Mouse (Mus musculus) embryonic facial prominence, embryonic 10.5 days (tissue): Measurements from ENCODE around the gene Cryzl2. TPM values are rescaled to one million over a fixed set of nuclear protein-coding genes. Genes with fewer than 3 reads are reported as not detected.

Experiments
- DNase-seq: peaks from one replicate; pipeline ENCODE4 v3.0.0-alpha.2; 2017; ENCODE audit warnings: low spot score
- H3K27ac ChIP-seq: fragments of 300-500 bp; sonication (generic); replicated peaks from 2 replicates; pipeline ENCODE4 v1.5.1; 2016; ENCODE audit warnings: mild to moderate bottlenecking
- H3K27me3 ChIP-seq: fragments of 300-500 bp; sonication (generic); replicated peaks from 2 replicates; pipeline ENCODE4 v1.6.1; 2016; ENCODE audit warnings: low read depth, mild to moderate bottlenecking; ENCODE audit not compliant: poor library complexity, severe bottlenecking
- H3K36me3 ChIP-seq: fragments of 300-500 bp; sonication (generic); replicated peaks from 2 replicates; pipeline ENCODE4 v1.6.1; 2016; ENCODE audit warnings: mild to moderate bottlenecking, moderate library complexity
- H3K4me1 ChIP-seq: fragments of 300-500 bp; sonication (generic); 2 replicates; pipeline ENCODE4 v1.6.1; 2016
- H3K4me3 ChIP-seq: fragments of 300-500 bp; sonication (generic); 2 replicates; pipeline ENCODE4 v1.5.1; 2016; ENCODE audit warnings: mild to moderate bottlenecking, moderate library complexity
- H3K9me3 ChIP-seq: fragments of 300-500 bp; sonication (generic); 2 replicates; pipeline ENCODE4 v1.6.1; 2016; ENCODE audit warnings: mild to moderate bottlenecking
- WGBS: fragments of 180-500 bp; shearing (Covaris S2); methylation state at CpG from one replicate; pipeline ENCODE4 v1.1.7; 2016; 5-methylcytosine and 5-hydroxymethylcytosine counted together
- polyA plus RNA-seq: library from polyadenylated mRNA; unstranded; fragments of >200 nt; fragmentation: Nextera tagmentation; extraction: Ambion mirVana; gene quantifications from 2 replicates; pipeline ENCODE4 v1.2.1, GENCODE M21; 2016

The Cryzl2 gene
- polyA plus RNA-seq, 1 experiment from 2014 or later: 8.1 TPM

DNA sequence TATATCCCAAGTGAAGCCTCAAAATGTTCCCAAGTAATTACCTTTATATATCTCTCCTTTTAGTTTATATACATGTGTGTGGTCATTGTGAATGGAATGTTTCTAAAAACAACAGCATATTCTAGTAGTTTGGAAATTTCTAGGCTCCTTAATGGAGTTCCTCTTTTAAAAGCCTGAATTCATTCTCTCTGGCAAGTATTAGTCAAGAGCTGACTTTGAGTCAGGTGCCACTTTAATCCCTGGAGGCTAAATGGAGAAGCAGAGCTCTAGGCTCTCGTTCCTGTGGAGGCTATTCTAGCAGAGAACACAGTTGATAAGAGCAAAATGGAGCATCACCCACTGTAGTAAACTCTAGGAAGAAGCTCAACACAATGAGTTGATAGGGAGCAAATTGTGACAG, 31.4 kb upstream of the Cryzl2 start:
- Histone ChIP-seq H3K4me1 (no peaks in the 10 kb centered on the region), H3K36me3 (no peaks in the 10 kb centered on the region), H3K27ac (no peak overlapping the region), H3K4me3 (no peak overlapping the region), H3K27me3 (no peaks in the 10 kb centered on the region), H3K9me3 (no peaks in the 10 kb centered on the region)
- WGBS: 73% methylated on average over 1 of the region's 1 CpGs
- DNase-seq: no peak

DNA sequence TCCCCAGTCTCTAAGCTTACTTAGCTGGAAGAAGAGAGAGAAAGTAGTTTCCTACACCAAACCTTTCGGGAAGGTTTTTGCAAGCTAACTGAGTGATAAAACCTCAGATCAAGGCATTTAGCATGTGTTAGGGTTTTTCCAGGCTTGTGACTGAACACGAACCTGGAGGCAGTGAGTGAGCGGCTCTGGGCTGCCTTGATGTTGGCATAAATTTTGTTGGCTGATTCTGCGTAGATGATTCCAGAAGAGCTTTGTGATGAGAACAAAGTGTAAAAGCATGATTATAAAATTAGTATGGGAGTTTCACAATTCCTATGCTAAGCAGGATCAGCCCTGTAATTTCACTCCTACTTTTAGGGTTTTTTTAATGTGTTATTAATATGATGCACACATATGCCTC, 30.8 kb upstream of the Cryzl2 start:
- no peak overlapping the region for H3K27ac ChIP-seq
- WGBS: 92% methylated on average over 4 of the region's 4 CpGs
- no peak overlapping the region for H3K4me3 ChIP-seq
- no peaks in the 10 kb centered on the region for H3K4me1 ChIP-seq
- H3K27me3 ChIP-seq: no peaks in the 10 kb centered on the region
- DNase-seq: no peak
- no peaks in the 10 kb centered on the region for H3K36me3 ChIP-seq
- no peaks in the 10 kb centered on the region for H3K9me3 ChIP-seq

DNA sequence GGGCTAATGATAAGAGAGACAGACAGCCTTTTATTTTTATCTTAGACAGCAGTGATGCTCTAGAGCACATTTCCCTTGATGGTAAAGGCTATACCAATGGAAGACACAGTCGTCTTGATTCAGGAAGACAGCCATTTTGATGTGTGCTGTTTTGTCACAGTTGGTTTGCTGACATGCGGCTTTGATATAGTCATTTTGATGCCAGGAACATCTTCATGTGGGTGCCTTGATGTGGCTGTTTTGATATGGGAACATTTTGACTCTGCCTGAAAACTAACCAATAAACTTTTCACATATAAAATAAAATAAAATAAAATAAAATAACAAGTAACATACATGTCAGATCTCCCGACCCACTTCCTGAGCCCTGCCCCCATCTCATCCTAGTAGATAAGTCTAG, 30.0 kb upstream of the Cryzl2 start:
- WGBS: 93% methylated on average over 3 of the region's 3 CpGs
- no peak for DNase-seq

DNA sequence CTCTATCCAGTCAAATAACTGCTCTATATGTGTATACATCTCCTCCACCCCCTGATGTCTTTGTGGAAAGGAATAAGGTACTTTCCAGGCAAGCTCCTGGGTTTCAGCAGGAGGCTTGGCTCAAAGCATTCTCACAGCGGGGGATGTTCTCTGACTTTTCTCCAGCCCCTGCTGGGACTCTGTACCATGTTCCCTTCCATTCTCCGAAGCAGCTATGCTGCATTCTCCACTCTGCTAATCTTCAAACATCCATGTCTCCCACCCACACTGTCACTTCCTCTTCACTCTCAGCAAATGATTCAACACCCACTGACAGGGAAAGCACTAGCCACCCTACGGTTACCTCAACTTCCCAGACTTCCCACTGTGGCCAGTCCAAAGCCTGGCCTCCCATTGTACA, 25.1 kb upstream of the Cryzl2 start:
- 54% methylated on average over 3 of the region's 3 CpGs for WGBS
- Histone ChIP-seq H3K9me3 (no peaks in the 10 kb centered on the region), H3K27me3 (0 out of 2 replicates have a peak, but pooled peaks cover 3% of the 10 kb centered on the region), H3K36me3 (no peaks in the 10 kb centered on the region), H3K4me3 (no peak overlapping the region), H3K4me1 (no peaks in the 10 kb centered on the region), H3K27ac (no peak overlapping the region)
- DNase-seq: no peak

More for the DNA sequence above, 30.0 kb upstream of the Cryzl2 start:
- H3K4me1 ChIP-seq: no peaks in the 10 kb centered on the region
- no peaks in the 10 kb centered on the region for H3K36me3 ChIP-seq
- no peaks in the 10 kb centered on the region for H3K27me3 ChIP-seq
- no peaks in the 10 kb centered on the region for H3K9me3 ChIP-seq
- no peak overlapping the region for H3K27ac ChIP-seq
- H3K4me3 ChIP-seq: no peak overlapping the region

DNA sequence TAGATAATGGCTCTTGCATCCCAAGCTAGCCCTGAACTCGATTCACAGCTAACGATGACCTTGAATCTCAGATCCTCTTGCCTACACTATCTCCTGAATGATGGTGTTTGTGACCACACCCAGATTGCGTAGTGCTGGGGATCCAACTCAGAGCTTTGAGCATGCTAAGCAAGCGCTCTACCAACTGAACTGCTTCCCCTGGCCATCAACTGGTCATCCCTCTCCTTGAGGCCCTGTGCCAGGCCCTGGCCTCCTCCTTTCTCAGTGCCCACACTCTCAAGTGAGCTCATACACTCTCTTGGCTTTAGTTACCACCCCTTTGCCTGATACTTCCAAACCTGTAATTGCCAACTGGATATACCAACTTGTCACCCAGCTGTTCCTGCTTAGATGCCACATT, 24.0 kb upstream of the Cryzl2 start:
- WGBS: 89% methylated on average over 4 of the region's 4 CpGs

DNA sequence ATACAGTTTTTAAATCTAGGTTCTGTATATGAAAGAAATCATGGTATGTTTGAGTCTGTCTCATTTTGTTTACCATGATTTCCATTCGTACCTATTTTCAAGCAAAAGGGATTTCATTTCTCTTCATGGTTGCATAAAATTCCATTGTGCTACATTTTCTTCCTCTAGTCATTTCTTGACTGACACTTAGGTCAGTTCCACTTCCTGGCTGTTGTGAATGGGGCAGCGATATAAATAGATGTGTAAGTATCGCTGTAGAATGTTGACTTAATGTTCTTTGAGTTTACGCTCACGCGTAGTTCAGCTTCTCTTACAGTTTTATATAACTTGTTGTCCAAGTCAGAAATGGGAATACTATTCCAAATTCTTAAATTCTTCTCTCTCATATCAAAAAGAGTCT, 22.5 kb upstream of the Cryzl2 start:
- Histone ChIP-seq H3K4me3 (no peak overlapping the region), H3K27ac (no peak overlapping the region), H3K27me3 (peaks cover 3% of the 10 kb centered on the region; the same call in 1 of the 2 replicates), H3K9me3 (no peaks in the 10 kb centered on the region), H3K4me1 (peaks cover 15% of the 10 kb centered on the region), H3K36me3 (no peaks in the 10 kb centered on the region)
- WGBS: 90% methylated on average over 6 of the region's 6 CpGs
- no peak for DNase-seq

More for the DNA sequence above, 24.0 kb upstream of the Cryzl2 start:
- Histone ChIP-seq H3K36me3 (no peaks in the 10 kb centered on the region), H3K27me3 (0 out of 2 replicates have a peak, but pooled peaks cover 3% of the 10 kb centered on the region), H3K9me3 (no peaks in the 10 kb centered on the region), H3K4me3 (no peak overlapping the region), H3K4me1 (peaks cover 1% of the 10 kb centered on the region), H3K27ac (no peak overlapping the region)
- no peak for DNase-seq

DNA sequence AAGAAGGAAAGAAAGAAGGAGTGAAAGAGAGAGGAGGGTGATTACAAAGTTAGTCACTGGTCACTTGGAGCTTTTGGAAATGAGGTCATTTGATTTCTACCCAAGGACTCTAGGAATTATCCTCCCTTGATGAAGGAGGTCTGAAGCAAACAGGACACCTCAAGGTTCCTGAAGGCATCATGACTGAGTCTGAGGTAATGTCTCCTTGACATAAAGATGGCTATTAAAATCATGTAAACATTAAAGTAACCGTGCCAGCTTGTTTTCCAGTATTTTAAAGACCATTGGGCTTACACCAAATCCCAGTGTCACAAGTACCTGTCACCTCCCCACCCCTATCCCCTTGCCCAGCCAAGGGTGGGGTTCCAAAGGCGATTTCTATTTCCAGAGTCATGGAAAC, 20.1 kb upstream of the Cryzl2 start:
- H3K36me3 ChIP-seq: no peaks in the 10 kb centered on the region
- 93% methylated on average over 2 of the region's 2 CpGs for WGBS
- peaks cover 10% of the 10 kb centered on the region; the same call in 1 of the 2 replicates for H3K27me3 ChIP-seq
- H3K4me3 ChIP-seq: no peak overlapping the region
- H3K4me1 ChIP-seq: peaks cover 22% of the 10 kb centered on the region
- H3K9me3 ChIP-seq: no peaks in the 10 kb centered on the region
- H3K27ac ChIP-seq: no peak overlapping the region
- DNase-seq: no peak

DNA sequence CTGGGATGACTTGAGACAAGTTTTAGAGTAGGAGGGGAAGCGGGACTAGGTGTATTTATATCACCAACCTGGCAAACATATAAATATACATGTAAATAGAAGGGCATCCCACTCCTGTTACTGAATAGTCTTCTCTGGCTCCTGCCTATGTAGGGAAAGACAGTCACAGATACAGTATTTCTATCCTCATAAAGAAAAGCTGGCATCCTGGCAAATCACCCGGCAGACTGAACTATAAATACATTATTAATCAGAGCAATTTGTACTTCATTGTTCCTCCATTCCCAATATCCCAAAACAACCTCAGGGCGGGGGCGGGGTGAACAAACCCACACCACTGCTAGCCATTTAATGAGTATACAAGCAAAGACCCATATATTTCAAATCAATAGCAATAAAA, 19.3 kb upstream of the Cryzl2 start:
- Histone ChIP-seq H3K36me3 (no peaks in the 10 kb centered on the region), H3K4me1 (peaks cover 30% of the 10 kb centered on the region), H3K27me3 (peaks cover 10% of the 10 kb centered on the region; the same call in 1 of the 2 replicates), H3K4me3 (no peak overlapping the region), H3K27ac (no peak overlapping the region), H3K9me3 (no peaks in the 10 kb centered on the region)
- DNase-seq: no peak
- WGBS: 86% methylated on average over 4 of the region's 4 CpGs

DNA sequence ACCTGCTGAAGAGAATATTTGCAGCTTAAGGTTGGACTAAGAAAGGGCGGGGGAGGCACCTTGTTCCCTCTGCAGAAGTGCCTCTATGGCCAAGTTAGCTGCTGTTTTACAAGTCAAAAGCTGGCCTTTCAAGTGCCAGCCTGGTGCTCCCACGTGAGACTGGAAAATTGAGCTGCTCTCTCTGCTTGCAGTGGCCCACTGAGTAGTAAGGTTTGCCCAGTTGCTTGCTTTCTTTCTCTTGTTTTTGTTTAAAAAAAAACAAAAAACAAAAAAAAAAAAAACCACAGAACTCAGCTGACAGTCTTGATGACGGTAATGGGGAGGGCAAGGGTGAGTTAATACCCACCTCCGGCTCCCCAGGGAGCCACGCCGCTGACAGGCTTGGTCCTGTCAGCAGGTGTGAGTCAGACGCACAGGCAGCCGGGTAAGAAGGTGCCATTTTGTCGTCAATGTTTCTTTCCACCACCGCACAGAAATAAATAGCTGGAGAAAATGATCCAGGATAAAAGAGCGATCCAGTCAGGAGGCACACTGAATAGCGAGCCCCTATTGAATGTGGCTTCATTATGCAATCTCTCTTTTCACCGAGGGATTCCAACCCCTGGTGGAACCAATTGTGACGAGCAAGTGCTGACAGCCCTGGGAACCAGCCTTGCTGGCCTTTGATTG, 18.3 kb upstream of the Cryzl2 start:
- peaks cover 39% of the 10 kb centered on the region for H3K4me1 ChIP-seq
- peak; percentile 49 for DNase-seq

DNA sequence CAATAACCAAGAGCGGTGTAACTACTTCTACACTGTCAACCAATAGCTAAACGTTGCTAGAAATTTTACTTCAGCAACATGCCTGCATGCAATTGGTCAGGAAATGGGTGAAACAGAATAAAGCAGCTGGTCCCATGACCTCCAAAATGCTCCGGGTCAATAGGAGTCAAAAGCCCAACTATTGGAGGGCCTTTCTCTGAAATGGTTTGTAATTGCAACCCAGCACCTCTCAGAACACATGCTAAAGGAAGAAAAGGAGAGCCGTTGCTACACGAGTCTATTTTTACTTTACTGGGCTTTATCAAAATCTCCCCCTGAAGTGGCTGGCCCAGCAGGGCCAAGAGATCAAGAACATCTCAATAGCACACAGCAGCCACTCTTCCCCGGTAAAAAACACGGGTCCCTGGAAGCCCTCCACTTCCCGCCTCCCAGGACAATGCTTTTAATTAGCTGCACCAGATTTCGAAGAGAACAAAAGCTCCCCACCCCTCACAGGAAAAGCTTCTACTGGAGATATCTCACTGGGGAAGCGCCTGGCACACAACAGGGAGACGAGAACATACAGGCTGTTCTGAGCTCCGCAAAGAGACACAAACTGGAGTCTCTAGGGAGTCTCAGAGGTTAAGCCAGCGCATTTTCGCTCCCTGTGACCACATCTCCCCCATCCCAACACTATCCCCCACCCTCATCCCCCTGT, 15.2 kb upstream of the Cryzl2 start:
- H3K27ac ChIP-seq: peak overlapping the region; percentile 81
- no peaks in the 10 kb centered on the region for H3K36me3 ChIP-seq
- 11% methylated on average over 14 of the region's 14 CpGs for WGBS
- no peaks in the 10 kb centered on the region for H3K9me3 ChIP-seq
- H3K4me3 ChIP-seq: peak overlapping the region; percentile 36; the same call in 1 of the 2 replicates
- H3K4me1 ChIP-seq: peaks cover 59% of the 10 kb centered on the region
- peaks cover 34% of the 10 kb centered on the region for H3K27me3 ChIP-seq
- DNase-seq: peak; percentile 39

More for the DNA sequence above, 18.3 kb upstream of the Cryzl2 start:
- WGBS: 3% methylated on average over 14 of the region's 14 CpGs
- peak overlapping the region; percentile 40 for H3K27ac ChIP-seq
- peak overlapping the region; percentile 26 for H3K4me3 ChIP-seq
- H3K9me3 ChIP-seq: no peaks in the 10 kb centered on the region
- H3K36me3 ChIP-seq: no peaks in the 10 kb centered on the region
- H3K27me3 ChIP-seq: peaks cover 17% of the 10 kb centered on the region

DNA sequence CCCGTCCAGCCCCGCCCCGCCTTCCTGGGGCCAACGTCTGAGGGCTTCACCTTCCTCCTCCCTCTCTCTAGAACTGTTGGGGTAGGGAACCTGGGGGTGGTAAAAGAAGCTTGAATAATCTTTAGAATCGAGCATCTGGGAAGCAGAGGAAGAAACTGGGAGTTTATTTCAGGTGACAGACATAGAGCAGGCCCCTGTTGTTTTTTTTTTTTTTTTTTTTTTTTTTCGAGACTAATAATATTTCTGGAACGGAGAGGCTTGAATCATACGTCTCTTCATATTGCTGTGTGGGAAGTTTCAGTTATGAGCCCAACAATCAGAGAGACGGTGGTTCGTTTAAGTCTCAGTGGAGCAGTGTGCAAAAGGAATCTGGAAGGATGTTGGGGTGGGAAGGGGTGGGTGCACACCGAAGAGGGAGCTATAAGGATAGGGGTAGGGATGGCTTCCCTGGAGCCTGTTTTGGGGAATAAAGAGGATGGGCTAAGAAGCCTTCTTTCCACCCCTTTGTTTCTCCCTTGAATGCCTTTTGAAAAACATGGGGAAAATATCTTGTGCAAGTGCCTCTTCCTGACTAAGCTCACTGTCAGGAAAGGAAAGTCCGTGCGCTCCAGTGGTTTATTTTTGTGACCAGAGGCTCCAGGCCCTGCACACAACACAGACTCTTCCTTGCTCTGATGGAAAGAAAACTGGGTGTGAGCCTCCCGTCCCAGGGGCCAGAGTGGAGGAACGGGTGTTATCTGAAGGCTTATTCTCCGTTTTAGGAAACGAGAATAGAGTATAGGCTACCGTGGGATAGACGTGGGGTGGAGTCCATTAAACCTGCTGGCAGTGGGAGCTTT, 14.4 kb upstream of the Cryzl2 start:
- Histone ChIP-seq H3K27me3 (peaks cover 38% of the 10 kb centered on the region), H3K9me3 (no peaks in the 10 kb centered on the region), H3K4me3 (peak overlapping the region; percentile 36; the same call in 1 of the 2 replicates), H3K4me1 (peaks cover 66% of the 10 kb centered on the region), H3K27ac (peak overlapping the region; percentile 81), H3K36me3 (no peaks in the 10 kb centered on the region)
- DNase-seq: no peak
- 26% methylated on average over 19 of the region's 19 CpGs for WGBS

DNA sequence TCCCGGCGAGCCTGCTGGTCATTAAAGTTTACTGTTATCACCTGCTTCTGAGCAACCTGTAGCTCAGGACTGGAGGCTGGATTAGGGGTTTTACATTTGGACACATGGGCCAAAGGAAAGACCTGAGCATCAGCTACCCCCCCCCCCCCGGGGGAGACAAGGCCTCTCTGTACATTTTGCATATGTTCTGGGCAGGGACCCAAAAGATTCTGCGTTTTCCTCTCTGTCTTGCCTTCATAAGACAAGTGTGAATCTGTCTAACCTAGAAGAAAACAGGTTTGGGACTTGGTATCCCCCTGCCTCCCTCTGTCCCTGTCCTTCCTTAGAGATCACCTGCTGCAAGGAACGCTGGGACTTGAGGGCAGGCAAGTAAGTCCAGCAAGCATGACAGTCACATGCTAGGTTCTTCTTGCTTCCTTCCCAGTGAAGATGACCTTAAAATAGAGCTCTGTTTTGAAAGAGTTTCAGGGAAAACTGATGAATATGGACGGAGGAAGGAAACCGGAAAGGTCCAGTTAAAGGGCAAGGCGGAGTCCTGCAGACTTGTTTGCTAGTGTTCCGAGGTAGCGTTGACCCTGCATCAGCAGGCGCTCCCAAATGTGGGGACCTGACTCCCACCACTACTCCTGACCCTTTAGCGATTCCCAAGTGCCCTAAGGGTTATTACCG, 13.6 kb upstream of the Cryzl2 start:
- H3K4me1 ChIP-seq: peaks cover 67% of the 10 kb centered on the region
- H3K4me3 ChIP-seq: no peak overlapping the region
- 0 out of 2 replicates have a peak overlapping the region, but pooled peaks have one; percentile 44 for H3K27ac ChIP-seq
- H3K27me3 ChIP-seq: peaks cover 46% of the 10 kb centered on the region
- no peak for DNase-seq
- no peaks in the 10 kb centered on the region for H3K9me3 ChIP-seq
- H3K36me3 ChIP-seq: no peaks in the 10 kb centered on the region
- WGBS: 59% methylated on average over 13 of the region's 13 CpGs
